Mouse (Mus musculus) CH12.LX (cell line): ENCODE measurements around the gene B230217C12Rik. TPM values are rescaled to one million over a fixed set of nuclear protein-coding genes. Genes with fewer than 3 reads are reported as not detected.

ENCODE experiments used
- DNase-seq: peaks from one replicate; pipeline ENCODE4 v3.0.0-alpha.2; 2013; ENCODE audit errors: extremely low read depth
- H3K27ac ChIP-seq: 2 replicates; pipeline ENCODE4 v1.5.1; 2012; ENCODE audit warnings: low read depth, mild to moderate bottlenecking, control low read depth, moderate library complexity; ENCODE audit not compliant: insufficient read depth
- H3K27me3 ChIP-seq: replicated peaks from 2 replicates; pipeline ENCODE3; 2012; ENCODE audit warnings: inconsistent platforms
- H3K36me3 ChIP-seq, 2 experiments: replicated peaks in 1 of 2; 2 replicates each; pipeline versions ENCODE3 to v1.6.1; 2012; ENCODE audit warnings: inconsistent platforms in 1 of 2, low read length in 1 of 2, mild to moderate bottlenecking in 1 of 2, mixed read lengths in 1 of 2, moderate library complexity in 1 of 2; ENCODE audit not compliant: control insufficient read depth in 1 of 2, insufficient read depth in 1 of 2
- H3K4me1 ChIP-seq, 2 experiments: 2 replicates each; pipeline ENCODE4 v1.6.1; 2012; ENCODE audit warnings: inconsistent platforms in 1 of 2, moderate library complexity in 1 of 2; ENCODE audit not compliant: insufficient read depth in 2 of 2, control insufficient read depth in 1 of 2
- H3K4me2 ChIP-seq: 2 replicates; pipeline ENCODE4 v1.6.1; 2012; ENCODE audit warnings: low read depth, mild to moderate bottlenecking, control low read depth; ENCODE audit not compliant: poor library complexity, insufficient read depth, severe bottlenecking
- H3K4me3 ChIP-seq, 3 experiments: fragments of 150-350 bp in 1 of 3; sonication (generic) in 1 of 3; replicated peaks in 1 of 3; 2 replicates each; pipeline versions ENCODE3 to v1.5.1; 2011 to 2012; ENCODE audit warnings: low read depth in 2 of 3, low read length in 2 of 3, mild to moderate bottlenecking in 2 of 3, moderate library complexity in 2 of 3, control low read depth in 1 of 3, improper control_type of control experiment in 1 of 3, inconsistent platforms in 1 of 3, mixed read lengths in 1 of 3; ENCODE audit not compliant: poor library complexity in 1 of 3
- H3K79me2 ChIP-seq: replicated peaks from 2 replicates; pipeline ENCODE4 v1.6.1; 2012; ENCODE audit warnings: mild to moderate bottlenecking, moderate library complexity; ENCODE audit not compliant: control insufficient read depth, poor library complexity, insufficient read depth, severe bottlenecking; ENCODE audit errors: extremely low read depth
- H3K9ac ChIP-seq: 2 replicates; pipeline ENCODE4 v1.6.1; 2012; ENCODE audit warnings: low read depth, mild to moderate bottlenecking, control low read depth, moderate library complexity; ENCODE audit not compliant: insufficient read depth
- H3K9me3 ChIP-seq: replicated peaks from 2 replicates; pipeline ENCODE3; 2012; ENCODE audit warnings: low read length, inconsistent platforms, mixed read lengths
- BHLHE40 ChIP-seq: IDR thresholded peaks from 2 replicates; pipeline ENCODE4 v1.6.1; 2011; ENCODE audit warnings: mild to moderate bottlenecking, low read depth, low read length, improper control_type of control experiment
- CHD1 ChIP-seq: IDR thresholded peaks from 2 replicates; pipeline ENCODE4 v1.6.1; 2012; ENCODE audit warnings: low read depth, low read length, improper control_type of control experiment, inconsistent platforms
- CHD2 ChIP-seq: IDR thresholded peaks from 2 replicates; pipeline ENCODE4 v1.6.1; 2011; ENCODE audit warnings: low read length, improper control_type of control experiment
- CTCF ChIP-seq, 2 experiments: IDR thresholded peaks in 1 of 2; conservative IDR thresholded peaks in 1 of 2; 2 replicates each; pipeline ENCODE4 v1.5.1; 2011 to 2012; ENCODE audit warnings: low read depth in 2 of 2, low read length in 2 of 2, improper control_type of control experiment in 1 of 2, inconsistent platforms in 1 of 2, mild to moderate bottlenecking in 1 of 2, moderate library complexity in 1 of 2
- ELF1 ChIP-seq: IDR thresholded peaks from 2 replicates; pipeline ENCODE4 v1.6.1; 2014; ENCODE audit warnings: low read depth, mild to moderate bottlenecking, inconsistent platforms, low read length, improper control_type of control experiment
- EP300 ChIP-seq: IDR thresholded peaks from 2 replicates; pipeline ENCODE4 v1.6.1; 2011; ENCODE audit warnings: low read length, improper control_type of control experiment
- HCFC1 ChIP-seq: IDR thresholded peaks from 2 replicates; pipeline ENCODE4 v1.6.1; 2012; ENCODE audit warnings: low read depth, mild to moderate bottlenecking, inconsistent platforms, low read length, improper control_type of control experiment
- IRF4 ChIP-seq: IDR thresholded peaks from 2 replicates; pipeline ENCODE4 v1.6.1; 2014; ENCODE audit warnings: low read depth, mild to moderate bottlenecking, inconsistent platforms, low read length, improper control_type of control experiment
- MAX ChIP-seq: IDR thresholded peaks from 2 replicates; pipeline ENCODE4 v1.6.1; 2011; ENCODE audit warnings: low read length, improper control_type of control experiment
- MAZ ChIP-seq: IDR thresholded peaks from 2 replicates; pipeline ENCODE4 v1.6.1; 2012; ENCODE audit warnings: low read depth, mild to moderate bottlenecking, inconsistent platforms, low read length, improper control_type of control experiment, moderate library complexity
- PAX5 ChIP-seq: IDR thresholded peaks from 2 replicates; pipeline ENCODE4 v1.6.1; 2012; ENCODE audit warnings: low read length, inconsistent platforms, mixed read lengths
- RAD21 ChIP-seq: IDR thresholded peaks from 2 replicates; pipeline ENCODE4 v1.6.1; 2011; ENCODE audit warnings: low read depth, mild to moderate bottlenecking, low read length, improper control_type of control experiment, moderate library complexity
- SIN3A ChIP-seq: IDR thresholded peaks from 2 replicates; pipeline ENCODE4 v1.6.1; 2012; ENCODE audit warnings: low read length, improper control_type of control experiment, inconsistent platforms
- ZMIZ1 ChIP-seq: IDR thresholded peaks from 2 replicates; pipeline ENCODE4 v1.6.1; 2012; ENCODE audit warnings: low read depth, mild to moderate bottlenecking, inconsistent platforms, low read length, improper control_type of control experiment
- dilution Hi-C: fragments of 300-500 bp; cut with MboI; formaldehyde crosslinking; loops from 2 replicates; pipeline ENCODE4 v1.14.3; 2020; ENCODE audit warnings: low sequenced_read_pairs; ENCODE audit not compliant: extremely low pct_unique_long_range_greater_than_20kb, extremely low pct_ligation_motif_present
- in situ Hi-C: fragments of 300-500 bp; cut with MboI; formaldehyde crosslinking; loops from 3 replicates; pipeline ENCODE4 v1.14.3; 2019; ENCODE audit warnings: low sequenced_read_pairs, low pct_ligation_motif_present, low pct_unique_long_range_greater_than_20kb, mixed read lengths
- polyA plus RNA-seq: library from polyadenylated mRNA; unstranded; fragments of >175 nt; gene quantifications from 2 replicates; pipeline ENCODE4 v1.2.1, GENCODE M21; 2012; ENCODE audit warnings: low read depth; ENCODE audit not compliant: insufficient read length
- total RNA-seq, 2 experiments: library from RNA; depleted of rRNA; stranded (reverse); fragments of 300-350 nt in 1 of 2; fragments of >200 nt in 1 of 2; gene quantifications; 2 replicates each; pipeline ENCODE4 v1.2.3; 2012 to 2014

B230217C12Rik gene
- total and polyA plus RNA-seq, 3 experiments: 4.6 to 14.0 (median 11.9) TPM

GRCm38 (mm10) chr11:97800691-97801408 lies 39.7 kb upstream of the B230217C12Rik start:
- Histone ChIP-seq H3K79me2 (no peaks in the 10 kb centered on the region), H3K9ac (peak overlapping the region; percentile 83), H3K27me3 (no peaks in the 10 kb centered on the region), H3K4me3 (peak overlapping the region; percentile 79 to 90 (median 90)), H3K27ac (peak overlapping the region; percentile 15; the same call in 1 of the 2 replicates), H3K4me2 (peak overlapping the region; percentile 86), H3K4me1 (peaks cover 18 to 59% of the 10 kb centered on the region in 2 experiments), H3K36me3 (peaks cover 0 to 7% of the 10 kb centered on the region in 2 experiments), H3K9me3 (no peaks in the 10 kb centered on the region)
- in situ Hi-C loops (no loop called here), dilution Hi-C loops (no loop called here)
- DNase-seq: no peak
- TF ChIP-seq CHD1 (peak; percentile 81; the same call in 1 of the 2 replicates), SIN3A (peak; percentile 3; the same call in 1 of the 2 replicates), MAX (0 out of 2 replicates have a peak, but pooled peaks have one; percentile 31), EP300 (0 out of 2 replicates have a peak, but pooled peaks have one; percentile 15), ZMIZ1 (no peak)

- in situ Hi-C loops (no loop called here), dilution Hi-C loops (no loop called here)
- peaks cover 22 to 60% of the 10 kb centered on the region in 2 experiments for H3K4me1 ChIP-seq
- H3K4me2 ChIP-seq: peak overlapping the region; percentile 86
- peak overlapping the region; percentile 79 to 90 (median 90) for H3K4me3 ChIP-seq
- no peaks in the 10 kb centered on the region for H3K79me2 ChIP-seq
- DNase-seq: no peak
- H3K9ac ChIP-seq: peak overlapping the region; percentile 83; the same call in 1 of the 2 replicates
- H3K27me3 ChIP-seq: no peaks in the 10 kb centered on the region
- no peak overlapping the region for H3K27ac ChIP-seq
- peaks cover 0 to 12% of the 10 kb centered on the region in 2 experiments for H3K36me3 ChIP-seq
- H3K9me3 ChIP-seq: no peaks in the 10 kb centered on the region
- TF ChIP-seq HCFC1 (peak; percentile 37; the same call in 1 of the 2 replicates), ELF1 (peak; percentile 83), CTCF (conservative IDR thresholded peaks at IDR 0.05 in 1 of 2, IDR thresholded peaks at IDR 0.05 in 1 of 2; ENCODE audit: low read depth in 2 of 2, low read length in 2 of 2) (peak in 1 of 2 experiments; percentile 71; a peak in 2 of 4 replicates), IRF4 (peak; percentile 41; the same call in 1 of the 2 replicates), MAZ (peak; percentile 33; the same call in 1 of the 2 replicates), PAX5 (no peak), RAD21 (peak; percentile 38), ZMIZ1 (no peak), BHLHE40 (0 out of 2 replicates have a peak, but pooled peaks have one; percentile 4), CHD2 (peak; percentile 90)
Observed at GRCm38 (mm10) chr11:97801409-97802193, 39.0 kb upstream of the B230217C12Rik start.
